Mouse (Mus musculus): Measurements from ENCODE around the gene Ttc3. TPM values are rescaled to one million over a fixed set of nuclear protein-coding genes. Genes with fewer than 3 reads are reported as not detected.

Ttc3 gene
- polyA plus RNA-seq, 1 experiment from 2014 or later = 970 TPM

DNA sequence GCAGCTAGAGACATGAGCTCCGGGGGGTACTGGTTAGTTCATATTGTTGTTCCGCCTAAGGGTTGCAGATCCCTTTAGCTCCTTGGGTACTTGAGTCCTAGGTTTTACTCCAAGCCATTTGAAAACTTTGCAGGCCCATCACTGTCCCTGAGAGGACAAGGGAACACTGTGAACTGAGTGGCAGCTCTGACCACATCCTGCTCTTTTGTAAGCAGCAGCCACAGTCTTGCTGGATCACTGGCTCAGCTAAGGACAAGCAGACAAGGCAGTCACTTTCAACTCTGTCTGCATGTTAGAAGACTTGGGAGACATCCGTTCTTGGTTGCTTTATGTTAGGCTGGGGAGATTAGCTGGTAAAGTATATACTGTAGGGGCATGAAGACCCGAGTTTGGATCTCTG, 6.6 kb upstream of the Ttc3 start:
- H3K9ac ChIP-seq = no peak overlapping the region
- no peak overlapping the region for H3K4me2 ChIP-seq
- H3K9me3 ChIP-seq = no peaks in the 10 kb centered on the region
- WGBS = 93% methylated on average over 4 of the region's 4 CpGs
- H3K27ac ChIP-seq = no peak overlapping the region
- H3K4me3 ChIP-seq = no peak overlapping the region
- 0 out of 2 replicates have a peak, but pooled peaks cover 4% of the 10 kb centered on the region for H3K36me3 ChIP-seq (replicated peaks)
- no peak for ATAC-seq (replicated peaks)
- peaks cover 17% of the 10 kb centered on the region for H3K4me1 ChIP-seq
- H3K27me3 ChIP-seq (replicated peaks) = no peaks in the 10 kb centered on the region

GRCm38 (mm10) chr16:94365435-94365834, 5.0 kb upstream of the Ttc3 start:
- WGBS = 89% methylated on average over 3 of the region's 3 CpGs
- no peak overlapping the region for H3K4me2 ChIP-seq
- no peak overlapping the region for H3K9ac ChIP-seq
- H3K4me1 ChIP-seq = peaks cover 24% of the 10 kb centered on the region
- H3K36me3 ChIP-seq (replicated peaks) = 0 out of 2 replicates have a peak, but pooled peaks cover 4% of the 10 kb centered on the region
- no peaks in the 10 kb centered on the region for H3K9me3 ChIP-seq
- H3K27me3 ChIP-seq (replicated peaks) = no peaks in the 10 kb centered on the region
- ATAC-seq (replicated peaks) = no peak
- no peak overlapping the region for H3K4me3 ChIP-seq
- no peak overlapping the region for H3K27ac ChIP-seq

DNA sequence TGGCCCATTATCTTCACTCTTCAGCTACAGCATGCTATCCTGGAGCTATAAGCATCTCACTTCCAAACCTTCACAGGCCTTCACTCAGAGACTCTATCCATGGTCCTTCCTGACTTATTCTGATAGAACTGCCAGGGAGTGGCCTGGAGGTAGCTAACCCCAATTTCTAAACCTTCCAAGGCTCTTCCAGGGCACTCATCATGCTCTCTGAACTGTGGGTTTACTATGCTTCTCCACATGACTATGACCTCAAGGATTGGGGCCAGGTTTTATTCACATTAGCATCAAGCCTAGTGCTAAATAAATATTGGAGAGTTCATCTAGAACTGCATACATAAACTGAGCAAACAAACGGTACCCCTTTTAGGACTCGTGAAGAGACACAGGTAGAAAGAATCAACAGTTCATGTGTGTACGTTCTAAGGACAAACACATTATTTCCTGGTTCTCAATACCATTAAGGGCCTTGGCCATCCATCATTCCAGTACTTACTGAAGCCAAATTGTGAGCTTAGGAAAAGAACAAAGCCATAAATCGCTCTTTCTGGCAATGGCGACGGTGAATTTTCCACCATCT, 734 bp upstream of the Ttc3 start:
- WGBS = 8% methylated on average over 6 of the region's 6 CpGs
- Histone ChIP-seq H3K36me3 (replicated peaks) (no peaks in the 10 kb centered on the region), H3K9ac (peak overlapping the region; percentile 94), H3K4me3 (peak overlapping the region; percentile 93), H3K4me2 (peak overlapping the region; percentile 76), H3K4me1 (peaks cover 37% of the 10 kb centered on the region), H3K27ac (peak overlapping the region; percentile 100), H3K27me3 (replicated peaks) (no peaks in the 10 kb centered on the region), H3K9me3 (no peaks in the 10 kb centered on the region)
- ATAC-seq (replicated peaks) = peak; percentile 0; the same call in 1 of the 2 replicates

DNA sequence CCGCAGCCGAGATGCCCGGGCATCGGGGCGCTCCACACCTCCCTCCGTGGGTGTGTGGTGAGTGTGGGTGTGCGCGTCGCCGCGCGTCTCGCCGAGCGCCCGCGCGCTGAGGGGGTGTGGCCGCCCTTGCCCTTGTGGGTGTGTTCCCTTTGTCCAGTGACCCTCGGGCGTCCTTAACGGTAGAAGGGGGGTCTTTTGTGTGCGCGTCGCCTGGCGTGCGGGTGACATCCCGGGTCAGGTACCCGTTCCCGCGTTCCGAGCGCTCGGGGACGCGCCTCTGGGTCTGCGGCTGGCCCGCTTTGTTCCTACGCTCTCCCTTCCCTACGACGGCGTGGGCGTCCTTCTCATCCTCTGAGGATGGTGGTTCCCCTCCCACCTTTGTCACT, 490 bp downstream of the Ttc3 start:
- H3K9ac ChIP-seq = peak overlapping the region; percentile 100
- H3K4me2 ChIP-seq = peak overlapping the region; percentile 55
- no peaks in the 10 kb centered on the region for H3K27me3 ChIP-seq (replicated peaks)
- no peaks in the 10 kb centered on the region for H3K36me3 ChIP-seq (replicated peaks)
- WGBS = under 1% methylated on average over 43 of the region's 43 CpGs
- H3K27ac ChIP-seq = peak overlapping the region; percentile 100
- no peaks in the 10 kb centered on the region for H3K9me3 ChIP-seq
- H3K4me1 ChIP-seq = peaks cover 40% of the 10 kb centered on the region
- peak overlapping the region; percentile 93 for H3K4me3 ChIP-seq
- ATAC-seq (replicated peaks) = peak; percentile 79

- ATAC-seq (replicated peaks) = peak; percentile 89
- Histone ChIP-seq H3K4me3 (peak within 1 kb of the TSS; percentile 93), H3K4me1 (peaks cover 40% of the 10 kb centered on the region), H3K9me3 (no peaks in the 10 kb centered on the region), H3K4me2 (peak within 1 kb of the TSS; percentile 55), H3K36me3 (replicated peaks) (no peaks in the 10 kb centered on the region), H3K27me3 (replicated peaks) (no peaks in the 10 kb centered on the region), H3K27ac (peak within 1 kb of the TSS; percentile 100), H3K9ac (peak within 1 kb of the TSS; percentile 100)
- WGBS = 0% methylated on average over 42 of the region's 43 CpGs
Observed at GRCm38 (mm10) chr16:94371301-94371931, 998 bp downstream of the Ttc3 start, which contains the start of gene Pigp. Gene Pigp (minus strand): TSS chr16:94371842.

DNA sequence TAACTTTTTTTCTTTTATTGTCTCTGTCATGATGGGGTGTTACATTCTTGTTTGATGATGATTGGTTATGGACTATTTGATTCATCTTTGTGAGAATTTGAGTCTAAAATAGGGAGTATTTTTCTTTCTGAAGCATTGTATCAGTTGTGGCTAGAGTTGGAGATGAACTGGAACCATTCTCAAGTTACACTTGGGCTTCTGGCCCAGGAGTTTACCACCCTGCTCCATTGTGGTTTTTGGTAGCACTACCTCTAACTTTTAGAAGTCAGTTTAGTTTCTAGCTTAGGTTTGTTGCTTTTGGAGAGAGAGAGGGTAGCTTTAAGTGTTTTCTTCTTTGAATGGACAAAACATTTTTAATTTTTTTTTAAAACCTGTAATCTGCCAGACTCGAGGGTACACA, 9.0 kb downstream of the Ttc3 start:
- Histone ChIP-seq H3K9me3 (no peaks in the 10 kb centered on the region), H3K9ac (no peak overlapping the region), H3K4me3 (no peak overlapping the region), H3K36me3 (replicated peaks) (no peaks in the 10 kb centered on the region), H3K27me3 (replicated peaks) (no peaks in the 10 kb centered on the region), H3K27ac (no peak overlapping the region), H3K4me1 (peaks cover 39% of the 10 kb centered on the region), H3K4me2 (no peak overlapping the region)
- WGBS = 97% methylated on average over 1 of the region's 1 CpGs
- no peak for ATAC-seq (replicated peaks)

- no peak overlapping the region for H3K9ac ChIP-seq
- no peaks in the 10 kb centered on the region for H3K27me3 ChIP-seq (replicated peaks)
- no peak overlapping the region for H3K4me2 ChIP-seq
- no peak overlapping the region for H3K27ac ChIP-seq
- H3K4me3 ChIP-seq = no peak overlapping the region
- H3K4me1 ChIP-seq = peaks cover 35% of the 10 kb centered on the region
- no peak for ATAC-seq (replicated peaks)
- 95% methylated on average over 3 of the region's 3 CpGs for WGBS
- H3K36me3 ChIP-seq (replicated peaks) = no peaks in the 10 kb centered on the region
- no peaks in the 10 kb centered on the region for H3K9me3 ChIP-seq
Observed at GRCm38 (mm10) chr16:94383277-94383676, 12.9 kb downstream of the Ttc3 start.

- Histone ChIP-seq H3K36me3 (replicated peaks) (no peaks in the 10 kb centered on the region), H3K27ac (no peak overlapping the region), H3K27me3 (replicated peaks) (no peaks in the 10 kb centered on the region), H3K4me2 (no peak overlapping the region), H3K9ac (no peak overlapping the region), H3K4me3 (no peak overlapping the region), H3K9me3 (no peaks in the 10 kb centered on the region), H3K4me1 (peaks cover 12% of the 10 kb centered on the region; the same call in 1 of the 2 replicates)
- ATAC-seq (replicated peaks) = no peak
- 94% methylated on average over 7 of the region's 7 CpGs for WGBS
Observed at GRCm38 (mm10) chr16:94387690-94388089, 17.3 kb downstream of the Ttc3 start.

DNA sequence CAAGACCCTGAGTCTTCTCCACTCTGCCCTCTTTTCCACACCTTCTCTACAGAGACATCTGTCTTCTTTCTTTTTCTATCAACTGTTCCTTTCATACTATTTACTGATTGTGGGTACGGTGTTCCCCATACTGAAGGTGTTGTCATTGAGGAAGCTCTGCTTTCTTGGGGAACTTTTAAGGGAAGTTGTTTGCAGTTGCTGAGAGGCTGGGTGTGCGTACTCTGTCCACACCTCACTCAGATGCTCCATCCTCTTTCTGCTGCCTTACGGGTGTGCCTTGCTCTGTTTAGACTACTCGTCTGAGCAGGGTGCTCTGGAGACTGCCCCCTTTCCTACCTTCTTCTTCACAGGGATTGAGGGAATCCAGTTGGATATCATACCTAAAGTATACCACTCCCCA, 21.9 kb downstream of the Ttc3 start:
- WGBS = 93% methylated on average over 4 of the region's 4 CpGs

DNA sequence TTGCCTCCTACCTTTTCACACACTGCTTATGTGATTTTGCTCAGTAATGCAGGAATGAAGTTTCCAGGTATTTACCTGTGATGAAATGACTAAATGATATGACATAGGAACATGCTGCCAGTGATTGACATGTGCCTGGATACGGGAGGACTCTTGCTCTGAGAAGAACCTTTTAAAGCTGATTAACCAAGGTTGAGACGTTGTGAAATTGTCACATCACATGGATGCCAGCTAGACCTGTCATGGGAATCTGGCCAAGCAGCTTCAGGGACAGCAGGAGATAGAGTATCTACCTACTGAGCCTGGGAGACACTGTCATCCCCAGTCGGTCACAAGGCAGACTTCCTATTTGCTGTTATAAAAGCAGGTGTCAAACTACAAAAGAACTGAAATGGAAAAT, 24.6 kb downstream of the Ttc3 start:
- peaks cover 6% of the 10 kb centered on the region for H3K36me3 ChIP-seq (replicated peaks)
- H3K27ac ChIP-seq = no peak overlapping the region
- H3K4me1 ChIP-seq = no peaks in the 10 kb centered on the region
- no peaks in the 10 kb centered on the region for H3K27me3 ChIP-seq (replicated peaks)
- 65% methylated on average over 3 of the region's 3 CpGs for WGBS
- no peak overlapping the region for H3K4me3 ChIP-seq
- no peak overlapping the region for H3K9ac ChIP-seq
- H3K9me3 ChIP-seq = no peaks in the 10 kb centered on the region
- no peak for ATAC-seq (replicated peaks)
- no peak overlapping the region for H3K4me2 ChIP-seq

More for the DNA sequence above, 21.9 kb downstream of the Ttc3 start:
- Histone ChIP-seq H3K27ac (no peak overlapping the region), H3K9me3 (no peaks in the 10 kb centered on the region), H3K4me2 (no peak overlapping the region), H3K9ac (no peak overlapping the region), H3K4me1 (no peaks in the 10 kb centered on the region), H3K4me3 (no peak overlapping the region), H3K27me3 (replicated peaks) (no peaks in the 10 kb centered on the region), H3K36me3 (replicated peaks) (peaks cover 6% of the 10 kb centered on the region)
- ATAC-seq (replicated peaks) = no peak

DNA sequence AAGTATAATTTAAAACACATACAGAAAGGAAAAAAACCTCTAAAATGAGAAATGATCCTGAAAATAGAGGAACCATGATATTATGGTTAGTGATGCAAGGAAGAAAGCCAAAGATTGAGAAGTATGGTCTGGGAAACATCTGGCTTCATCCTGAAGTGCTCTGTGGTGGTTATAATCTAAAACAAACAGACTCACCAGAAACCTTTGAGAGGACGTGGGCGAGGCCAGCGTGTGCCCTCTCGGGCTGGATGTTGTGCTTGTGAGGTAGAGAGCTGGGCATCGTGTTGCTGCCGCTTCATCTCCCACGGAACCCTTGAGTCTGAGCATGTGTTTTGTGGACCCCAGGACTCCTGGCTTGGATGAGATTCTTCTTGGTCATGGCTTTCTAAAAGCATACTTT, 26.2 kb downstream of the Ttc3 start:
- no peaks in the 10 kb centered on the region for H3K9me3 ChIP-seq
- WGBS = 83% methylated on average over 7 of the region's 7 CpGs
- H3K27me3 ChIP-seq (replicated peaks) = no peaks in the 10 kb centered on the region
- H3K9ac ChIP-seq = no peak overlapping the region
- H3K36me3 ChIP-seq (replicated peaks) = peaks cover 6% of the 10 kb centered on the region
- H3K4me2 ChIP-seq = no peak overlapping the region
- no peaks in the 10 kb centered on the region for H3K4me1 ChIP-seq
- no peak for ATAC-seq (replicated peaks)
- H3K27ac ChIP-seq = no peak overlapping the region
- no peak overlapping the region for H3K4me3 ChIP-seq

GRCm38 (mm10) chr16:94399141-94399540, 28.7 kb downstream of the Ttc3 start:
- H3K27ac ChIP-seq = no peak overlapping the region
- H3K9ac ChIP-seq = no peak overlapping the region
- no peak overlapping the region for H3K4me2 ChIP-seq
- H3K4me1 ChIP-seq = no peaks in the 10 kb centered on the region
- H3K4me3 ChIP-seq = no peak overlapping the region
- WGBS = 87% methylated on average over 2 of the region's 2 CpGs
- H3K27me3 ChIP-seq (replicated peaks) = no peaks in the 10 kb centered on the region
- H3K36me3 ChIP-seq (replicated peaks) = peaks cover 8% of the 10 kb centered on the region
- no peaks in the 10 kb centered on the region for H3K9me3 ChIP-seq
- no peak for ATAC-seq (replicated peaks)

GRCm38 (mm10) chr16:94401636-94402035, 31.2 kb downstream of the Ttc3 start:
- H3K4me2 ChIP-seq = no peak overlapping the region
- no peak overlapping the region for H3K27ac ChIP-seq
- ATAC-seq (replicated peaks) = no peak
- no peaks in the 10 kb centered on the region for H3K9me3 ChIP-seq
- no peaks in the 10 kb centered on the region for H3K4me1 ChIP-seq
- 33% methylated on average over 2 of the region's 2 CpGs for WGBS
- H3K27me3 ChIP-seq (replicated peaks) = no peaks in the 10 kb centered on the region
- H3K9ac ChIP-seq = no peak overlapping the region
- 0 out of 2 replicates have a peak, but pooled peaks cover 7% of the 10 kb centered on the region for H3K36me3 ChIP-seq (replicated peaks)
- no peak overlapping the region for H3K4me3 ChIP-seq

Data from midbrain, embryonic 15.5 days (tissue).